Mouse (Mus musculus) mouse embryonic stem cell (cell line): Measurements from ENCODE around the gene Fn3krp.

ENCODE experiments used
- in situ Hi-C, 2 experiments: fragments of 300-500 bp; cut with MboI; formaldehyde crosslinking; loops; 1 replicate in 1 of 2; 3 replicates in 1 of 2; pipeline ENCODE4 v1.14.3; 2019 to 2020; ENCODE audit warnings: low sequenced_read_pairs in 2 of 2, low pct_unique_long_range_greater_than_20kb in 1 of 2, mixed read lengths in 1 of 2; ENCODE audit not compliant: unreplicated experiment in 1 of 2

Gene Fn3krp

DNA sequence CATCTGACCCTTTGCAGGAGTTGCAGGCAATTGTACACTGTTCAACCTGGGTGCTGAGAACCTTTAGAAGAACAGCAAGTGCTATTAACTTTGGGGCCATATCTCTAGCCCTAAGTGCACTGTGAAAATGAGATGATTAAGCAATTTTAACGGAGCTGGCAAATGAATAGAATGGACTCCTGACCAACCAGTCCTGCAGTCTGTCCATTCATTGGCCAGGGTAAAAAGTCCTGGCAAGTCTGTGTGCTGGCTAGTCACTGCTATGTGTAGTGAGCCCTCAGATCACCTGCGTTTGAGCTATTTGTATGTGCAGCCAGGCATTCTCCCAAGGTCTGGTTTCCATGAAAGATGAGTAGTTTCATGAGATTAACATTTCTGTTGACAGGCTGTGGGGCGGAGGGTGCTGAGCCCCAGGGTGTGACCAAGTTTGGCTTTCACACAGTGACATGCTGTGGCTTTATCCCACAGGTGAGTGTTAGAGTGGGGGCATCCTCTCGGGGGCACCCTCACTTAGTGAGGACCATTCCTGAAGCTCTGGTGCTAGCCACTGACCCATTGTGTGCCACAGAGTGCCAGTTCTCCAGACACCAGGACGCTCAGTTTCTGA, 18.6 kb downstream of the Fn3krp start:
- in situ Hi-C loops, result no loop called here

DNA sequence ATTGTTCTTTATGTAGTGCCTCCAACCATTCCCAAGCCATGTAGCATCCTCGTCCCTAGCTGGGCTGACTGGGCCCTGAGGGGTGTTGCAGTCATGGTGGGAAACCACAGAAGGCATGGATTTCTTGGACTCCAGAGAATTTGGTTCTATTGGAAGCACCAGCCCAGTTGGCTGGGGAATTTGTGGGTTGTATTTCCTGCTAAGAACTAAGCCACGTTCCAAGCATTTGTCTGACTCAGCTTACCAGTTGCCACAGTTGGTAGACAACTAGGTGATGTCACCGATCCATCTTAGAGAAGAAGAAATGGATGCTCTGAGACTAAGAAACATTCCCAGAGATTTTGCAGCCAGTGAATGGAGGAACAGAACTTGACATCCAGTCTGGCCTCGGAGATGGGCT, 20.5 kb downstream of the Fn3krp start:
- in situ Hi-C loops, result no loop called here

DNA sequence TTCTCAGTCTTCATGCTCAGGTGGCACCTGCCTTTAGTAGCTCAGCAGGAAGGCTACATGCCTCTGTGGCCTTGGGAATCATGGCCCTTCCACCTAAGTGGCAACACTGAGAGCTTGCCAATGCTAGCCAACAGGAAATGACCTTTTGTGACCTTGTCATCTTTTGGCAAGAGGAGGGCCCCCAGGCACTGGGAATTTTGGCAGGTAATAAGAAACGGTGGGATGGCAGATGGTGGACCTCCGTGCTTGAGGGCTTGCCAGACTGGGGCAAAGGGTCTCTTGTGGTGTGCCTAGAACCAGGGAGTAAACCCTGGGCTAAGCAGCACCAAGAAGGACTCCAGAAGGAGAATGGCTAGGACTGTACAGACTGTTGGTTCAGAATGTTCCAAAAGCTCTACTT, 20.9 kb downstream of the Fn3krp start:
- in situ Hi-C loops, result no loop called here

DNA sequence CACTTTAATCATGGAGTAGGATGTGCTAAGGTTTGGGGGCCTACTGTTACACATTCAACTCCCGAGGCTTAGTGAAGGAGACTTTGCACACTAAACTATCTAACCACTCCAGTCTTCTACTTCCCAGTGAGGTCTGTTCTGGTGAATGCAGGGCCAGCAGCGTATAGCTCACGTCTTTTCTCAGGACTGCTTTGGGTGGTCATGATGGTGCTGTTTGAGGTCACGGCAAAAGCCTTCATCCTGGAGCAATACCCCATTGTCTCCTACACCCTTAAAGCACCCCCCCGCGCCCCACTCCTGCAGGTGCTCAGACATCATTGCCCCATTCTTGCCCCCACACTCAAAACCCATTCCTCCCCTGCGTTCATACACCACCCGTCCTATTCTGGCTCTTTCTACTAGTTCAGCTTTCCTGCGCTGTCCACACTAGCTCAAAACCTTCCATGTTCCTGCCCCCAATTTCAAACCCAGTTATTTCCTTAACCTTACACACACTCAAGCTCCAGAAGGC, 30.1 kb downstream of the Fn3krp start:
- in situ Hi-C loops, result no loop called here

DNA sequence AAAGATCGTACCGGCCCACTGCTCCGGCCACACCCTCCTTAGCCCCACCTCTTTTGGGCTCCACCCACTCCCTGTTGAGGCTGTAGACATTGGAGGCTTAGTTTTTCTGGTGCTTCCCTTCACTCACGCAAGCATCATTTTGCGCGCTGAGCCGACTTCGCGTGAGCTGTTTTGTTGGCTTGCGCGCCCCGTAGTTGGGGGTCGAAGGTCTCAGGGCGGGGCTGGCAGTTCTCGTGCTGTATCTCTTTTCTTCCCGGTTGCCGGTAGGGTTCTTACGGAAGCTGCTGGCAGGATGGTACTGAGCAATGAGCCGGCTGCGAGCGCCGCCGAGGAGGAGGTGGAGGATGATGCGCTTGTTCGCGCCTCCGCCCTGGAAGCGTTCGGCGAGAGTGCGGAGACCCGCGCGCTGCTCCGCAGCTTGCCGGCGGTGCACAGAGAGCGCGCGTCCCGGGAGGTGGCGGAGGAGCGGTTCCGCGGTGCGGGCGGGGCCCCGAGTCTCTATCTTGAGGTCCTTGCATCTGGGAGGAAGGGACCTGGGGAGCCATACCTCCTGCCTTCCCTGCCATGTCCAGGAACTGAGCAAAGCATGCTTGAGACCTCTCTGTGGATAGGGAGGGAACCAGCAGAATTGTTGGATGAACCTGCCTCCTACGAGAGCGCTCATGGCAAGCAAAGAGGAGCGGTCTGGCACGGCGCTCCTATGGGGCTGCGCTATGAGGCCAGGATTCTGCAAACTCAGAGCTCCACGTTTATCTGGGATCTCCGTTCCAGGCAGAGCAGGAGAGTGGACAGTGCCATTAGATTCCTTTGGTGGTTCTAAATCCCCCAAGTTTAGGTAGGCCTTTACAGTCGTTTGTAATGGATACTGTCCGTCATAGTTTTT, 30.8 kb downstream of the Fn3krp start, which contains the start of gene Tbcd:
Gene Tbcd, plus strand, starts transcription at position 197 of the 883 bp plus-strand sequence.
- in situ Hi-C loops, result no loop called here

DNA sequence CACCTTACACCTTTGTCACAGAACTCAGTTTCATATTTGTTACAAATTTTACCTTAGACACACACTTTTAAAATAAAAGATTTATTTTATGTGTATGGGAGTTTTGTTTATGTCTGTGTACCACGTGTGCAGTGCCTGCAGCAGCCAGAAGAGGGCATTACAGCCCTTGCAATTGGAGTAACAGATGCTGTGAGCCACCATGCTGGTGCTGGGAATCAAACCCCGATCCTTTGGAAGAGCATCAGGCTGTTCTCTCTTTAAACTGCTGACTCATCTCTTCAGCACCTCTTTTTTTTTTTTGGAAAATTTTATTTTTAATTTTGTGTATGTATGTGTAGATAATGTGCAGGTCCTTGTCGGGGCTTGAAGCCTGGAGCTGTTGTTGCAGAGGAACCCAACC, 36.7 kb downstream of the Fn3krp start:
- in situ Hi-C loops, result no loop called here

DNA sequence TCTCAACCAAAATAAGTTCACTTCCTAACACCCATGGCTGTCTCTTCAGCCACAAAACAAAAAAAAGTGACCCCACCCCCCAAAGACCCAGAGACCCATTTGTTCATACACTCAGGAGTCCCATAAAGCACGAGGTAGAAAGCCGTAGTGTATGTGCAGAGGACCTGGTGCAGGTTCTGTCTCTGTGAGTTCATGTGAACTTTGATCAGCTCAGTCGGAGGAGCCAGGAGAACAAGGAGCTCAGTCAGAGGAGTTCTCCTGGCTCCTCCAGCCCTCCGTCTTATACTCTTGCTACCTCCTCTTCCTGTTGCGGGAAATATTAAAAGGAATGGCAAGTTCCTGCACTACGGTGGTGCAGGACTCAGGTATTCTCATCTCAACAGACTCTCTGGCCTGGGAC, 46.2 kb downstream of the Fn3krp start:
- in situ Hi-C loops, result no loop called here

DNA sequence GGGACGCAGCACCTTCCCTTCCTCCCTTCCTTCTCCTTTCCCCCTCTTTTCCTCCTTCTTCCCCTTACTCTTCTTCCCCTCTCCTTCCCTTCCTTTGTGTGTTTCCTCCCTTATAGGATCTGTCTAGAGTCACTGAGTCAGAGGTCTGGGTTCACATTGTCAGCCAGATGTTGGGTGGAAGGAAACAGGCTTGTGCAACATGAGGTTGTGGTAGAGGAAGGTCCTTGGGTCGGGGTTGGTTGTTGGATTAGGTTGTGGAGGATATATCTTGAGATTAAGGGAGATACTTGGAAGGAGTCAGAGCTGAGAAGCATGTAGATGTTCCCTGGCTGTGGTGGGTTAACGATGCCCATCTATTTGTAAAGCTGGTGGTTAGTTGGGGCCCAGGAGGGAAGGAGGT, 53.6 kb downstream of the Fn3krp start:
- in situ Hi-C loops, result no loop called here

DNA sequence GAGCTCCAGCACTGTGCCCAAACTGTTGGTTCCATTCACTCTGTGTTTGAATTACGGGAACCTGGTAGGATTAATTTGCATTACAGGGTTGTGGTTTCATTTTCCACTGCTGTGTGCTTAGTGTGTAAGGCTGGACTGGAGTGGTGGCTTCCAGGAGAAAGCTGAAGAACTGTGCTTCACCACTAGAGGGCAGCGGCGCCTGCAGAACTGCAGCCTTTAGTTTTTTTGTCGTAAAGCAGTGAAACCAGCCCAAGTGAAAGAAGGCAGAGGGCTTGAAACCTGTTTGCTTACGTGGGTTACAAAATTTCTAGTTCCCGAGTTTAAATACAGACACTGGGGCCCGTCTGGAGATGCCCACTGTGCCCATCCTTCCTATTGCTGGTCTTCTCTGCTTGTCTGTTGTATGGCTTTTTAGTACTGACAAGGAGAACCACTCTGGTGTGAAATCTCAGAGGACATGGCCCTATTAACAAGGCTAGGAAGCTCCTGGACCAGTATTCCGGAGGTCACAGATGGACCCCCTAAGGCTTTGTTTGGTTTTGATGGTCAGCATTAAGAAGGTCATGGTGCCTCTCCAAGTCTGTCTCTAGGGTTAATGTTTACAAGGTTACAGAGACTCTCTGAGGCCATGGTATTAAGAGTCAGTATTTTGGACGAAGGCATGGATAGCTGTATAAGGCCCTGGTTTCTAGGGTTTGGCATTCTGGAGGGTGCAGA, 54.7 kb downstream of the Fn3krp start:
- in situ Hi-C loops, result no loop called here

DNA sequence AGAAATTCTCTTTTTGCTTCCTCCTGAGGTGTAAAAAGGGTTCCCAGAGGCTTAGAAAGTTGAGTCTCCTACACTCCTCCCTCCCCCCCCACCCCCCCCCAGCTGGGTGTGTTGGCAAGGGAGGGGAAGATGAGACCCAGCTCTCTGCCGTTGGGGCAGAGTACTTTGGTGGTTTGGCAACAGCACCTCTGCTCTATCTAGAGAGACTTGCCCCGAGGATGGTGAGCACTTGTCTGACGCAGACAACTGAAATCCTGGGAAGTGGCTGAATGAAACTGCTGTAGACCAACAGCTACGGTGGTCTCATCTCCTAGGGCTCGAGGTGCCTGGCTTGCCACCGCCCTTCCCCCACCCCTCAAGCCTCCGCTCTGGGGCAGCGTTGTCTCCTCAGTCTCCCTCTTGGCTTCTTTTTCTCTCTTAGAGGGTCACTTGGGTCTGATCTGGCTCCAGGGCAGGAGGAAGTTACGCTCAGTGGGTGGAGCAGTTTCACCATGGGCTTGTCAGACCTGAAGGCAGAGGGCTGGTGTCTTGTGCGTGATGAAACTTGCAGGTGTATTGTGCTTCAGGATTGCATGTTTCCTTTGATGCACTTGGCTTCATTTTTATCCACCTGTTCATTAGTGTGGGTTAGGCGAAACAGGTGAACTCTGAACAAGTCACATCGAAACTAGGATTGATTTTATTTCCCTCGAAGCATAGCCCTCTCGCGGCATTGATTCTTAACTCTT, 58.4 kb downstream of the Fn3krp start:
- in situ Hi-C loops, result no loop called here
